In genomic region chr2:153425998-153426670, GRCm38 (mm10) we compare ENCODE assay signal across 8 mouse cellular contexts.
DNase-seq lines count a peak whose midpoint lies in the region; ATAC-seq and TF ChIP-seq lines count a peak whose summit lies in the region.

No protein-coding gene starts in this region.

- H3K27me3 ChIP-seq in cerebellum, adult 2 months (ENCODE audit: control insufficient read depth, insufficient read depth, low read length), result no peaks in the 10 kb centered on the region
- H3K27me3 ChIP-seq in hindbrain, embryonic 13.5 days, result no peaks in the 10 kb centered on the region
- H3K27me3 ChIP-seq in midbrain, embryonic 10.5 days (ENCODE audit: low read depth, poor library complexity, severe bottlenecking), result no peaks in the 10 kb centered on the region

- H3K4me2 ChIP-seq in hindbrain, embryonic 13.5 days, result no peak overlapping the region

- H3K4me3 ChIP-seq in cerebellum, adult 2 months (replicated peaks; ENCODE audit: insufficient read depth, low read depth, low read length), result no peak overlapping the region
- no peak overlapping the region for H3K4me3 ChIP-seq in hindbrain, embryonic 13.5 days
- H3K4me3 ChIP-seq in midbrain, embryonic 10.5 days, result peak overlapping the region; percentile 24; the same call in 1 of the 2 replicates

- H3K9ac ChIP-seq in hindbrain, embryonic 13.5 days, result 0 out of 2 replicates have a peak overlapping the region, but pooled peaks have one; percentile 43

- ATAC-seq in hindbrain, embryonic 13.5 days (ENCODE audit: low FRiP score), result peak; percentile 80

- H3K36me3 ChIP-seq in hindbrain, embryonic 13.5 days, result peaks cover 65% of the 10 kb centered on the region
- H3K36me3 ChIP-seq in midbrain, embryonic 10.5 days, result peaks cover 48% of the 10 kb centered on the region

- WGBS in cerebellum, adult 2 months, result 73% methylated on average over 9 of the region's 9 CpGs
- WGBS in hindbrain, embryonic 13.5 days, result 18% methylated on average over 9 of the region's 9 CpGs
- WGBS in midbrain, embryonic 10.5 days, result 46% methylated on average over 9 of the region's 9 CpGs

- peak in 1 of 2 experiments; percentile 51 for DNase-seq in cerebellum, adult 2 months
- no peak for DNase-seq in cerebellum, adult 11 months
- peak; percentile 88 for DNase-seq in Muller cell, postnatal 12 days (ENCODE audit: inconsistent ontology term)
- peak; percentile 34 for DNase-seq in midbrain, embryonic 10.5 days (ENCODE audit: low spot score)
- DNase-seq in urinary bladder, postnatal 25 days (ENCODE audit: low spot score), result no peak
- no peak for DNase-seq in testis, postnatal 10 days (ENCODE audit: low spot score)
- no peak for DNase-seq in adrenal gland, adult (ENCODE audit: inconsistent age in 2 of 2, low spot score in 1 of 2)

- H3K27ac ChIP-seq in cerebellum, adult 2 months (ENCODE audit: insufficient read depth, low read length), result peak overlapping the region; percentile 19; the same call in 1 of the 2 replicates
- peak overlapping the region; percentile 83 for H3K27ac ChIP-seq in hindbrain, embryonic 13.5 days
- H3K27ac ChIP-seq in midbrain, embryonic 10.5 days (replicated peaks), result peak overlapping the region; percentile 87

- TF ChIP-seq CTCF in cerebellum, adult 2 months (IDR thresholded peaks at IDR 0.05; ENCODE audit: borderline replicate concordance, insufficient read depth, low read depth, low read length), result no peak

- H3K4me1 ChIP-seq in cerebellum, adult 2 months (ENCODE audit: control insufficient read depth, insufficient read depth, low read length), result peaks cover 8% of the 10 kb centered on the region
- H3K4me1 ChIP-seq in hindbrain, embryonic 13.5 days (replicated peaks), result peaks cover 78% of the 10 kb centered on the region
- peaks cover 81% of the 10 kb centered on the region for H3K4me1 ChIP-seq in midbrain, embryonic 10.5 days

- TF ChIP-seq POLR2A in cerebellum, adult 2 months (IDR thresholded peaks at IDR 0.05; ENCODE audit: borderline replicate concordance, insufficient read depth, low read length), result no peak

- no peaks in the 10 kb centered on the region for H3K9me3 ChIP-seq in hindbrain, embryonic 13.5 days
- H3K9me3 ChIP-seq in midbrain, embryonic 10.5 days (replicated peaks), result no peaks in the 10 kb centered on the region

Comparison
In these comparisons a context has a peak if more than half of its experiments do, and no peak if none do; other contexts are left out.
1. DNase-seq: peak in Muller cell, postnatal 12 days (single experiment) and midbrain, embryonic 10.5 days (single experiment); none in cerebellum, adult 11 months (single experiment), urinary bladder, postnatal 25 days (single experiment), testis, postnatal 10 days (single experiment) and adrenal gland, adult (0 of 2).
2. H3K27ac ChIP-seq: peak in every context shown above with its lines; median percentile 87 in midbrain, embryonic 10.5 days; 83 in hindbrain, embryonic 13.5 days; 19 in cerebellum, adult 2 months.